Mouse (Mus musculus): ENCODE results near the gene Gm49395.

Gm49395 gene

DNA sequence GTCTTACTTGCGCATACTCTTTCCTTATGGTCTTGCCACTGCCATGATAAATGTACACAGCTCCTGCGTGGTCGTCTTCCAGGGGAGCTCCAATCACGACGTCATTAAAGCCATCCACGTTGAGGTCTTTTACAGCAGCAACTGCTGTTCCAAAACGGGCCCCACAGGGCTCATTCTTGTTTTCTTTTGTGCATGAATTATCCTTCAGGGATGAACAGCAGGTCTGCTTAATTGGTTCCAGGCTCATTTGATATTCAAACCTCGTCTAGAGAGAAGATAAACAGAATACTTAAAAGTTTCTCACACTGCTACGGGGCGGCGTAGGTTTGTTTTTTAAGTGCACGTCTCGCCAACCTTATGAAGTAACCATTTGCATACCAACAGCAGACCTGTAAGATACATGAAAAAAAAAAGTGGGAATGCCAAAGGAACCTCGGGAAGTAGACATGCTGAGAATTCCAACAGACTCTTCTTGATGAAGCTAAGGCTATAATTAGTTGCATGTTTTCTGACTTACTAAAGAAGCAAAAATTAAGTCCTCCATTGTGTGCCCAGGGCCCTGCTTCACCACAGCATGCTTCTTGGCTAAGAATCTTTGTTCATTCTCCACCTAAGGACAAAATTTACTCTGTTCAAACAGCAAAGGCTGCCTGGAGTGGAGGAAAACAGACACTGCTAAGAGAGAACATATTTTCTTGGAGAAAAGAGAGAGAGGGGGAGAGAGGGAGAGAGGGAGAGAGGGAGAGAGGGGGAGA is 109.3 kb downstream of the Gm49395 start:
- DNase-seq (ENCODE audit: low read depth, low spot score): no peak

GRCm38 (mm10) chr13:114987668-114988067 is 114.1 kb downstream of the Gm49395 start:
- no peak for DNase-seq (ENCODE audit: low read depth, low spot score)

GRCm38 (mm10) chr13:114987161-114987560 is 114.6 kb downstream of the Gm49395 start:
- peak; percentile 9 for DNase-seq (ENCODE audit: low read depth, low spot score)
